ENCODE assay signal across 11 mouse cellular contexts in genomic region chr4:138739136-138739851, GRCm38 (mm10). TPM values are rescaled to one million over a fixed set of nuclear protein-coding genes. Genes with fewer than 3 reads are reported as not detected.
A peak's percentile ranks its signal among the peaks of the same experiment; 100 is the strongest.
DNase-seq lines count a peak whose midpoint lies in the region; ATAC-seq lines count a peak whose summit lies in the region.
"Had no signal": no experiment of that assay in that cellular context is flagged by ENCODE, and none has a peak within 500 bp of the region (broad histone marks: within the 10 kb centered on the region; RNA-seq: fewer than 3 reads in every experiment).

No protein-coding gene starts in this region.

- H3K4me3 ChIP-seq in hindbrain, embryonic 14.5 days (replicated peaks; ENCODE audit: low read length), result no peak overlapping the region
- no peak overlapping the region for H3K4me3 ChIP-seq in hindbrain, embryonic 12.5 days
- no peak overlapping the region for H3K4me3 ChIP-seq in neural tube, embryonic 11.5 days (ENCODE audit: low read depth, low read length)
- no peak overlapping the region for H3K4me3 ChIP-seq in neural tube, embryonic 15.5 days (replicated peaks)
- H3K4me3 ChIP-seq: heart, embryonic 15.5 days had no signal

- H3K9ac ChIP-seq in hindbrain, embryonic 14.5 days, result no peak overlapping the region
- H3K9ac ChIP-seq in hindbrain, embryonic 12.5 days, result no peak overlapping the region
- H3K9ac ChIP-seq in neural tube, embryonic 11.5 days (ENCODE audit: low read length), result no peak overlapping the region
- no peak overlapping the region for H3K9ac ChIP-seq in neural tube, embryonic 15.5 days (replicated peaks)
- H3K9ac ChIP-seq: heart, embryonic 15.5 days had no signal

- no peak overlapping the region for H3K27ac ChIP-seq in hindbrain, embryonic 14.5 days
- H3K27ac ChIP-seq in hindbrain, embryonic 12.5 days, result no peak overlapping the region
- H3K27ac ChIP-seq in neural tube, embryonic 11.5 days (ENCODE audit: low read depth, low read length), result no peak overlapping the region
- H3K27ac ChIP-seq in neural tube, embryonic 15.5 days (replicated peaks), result no peak overlapping the region
- H3K27ac ChIP-seq: heart, embryonic 15.5 days had no signal

- H3K36me3 ChIP-seq in hindbrain, embryonic 14.5 days (replicated peaks; ENCODE audit: control insufficient read depth, insufficient read depth), result no peaks in the 10 kb centered on the region
- H3K36me3 ChIP-seq in hindbrain, embryonic 12.5 days, result no peaks in the 10 kb centered on the region
- no peaks in the 10 kb centered on the region for H3K36me3 ChIP-seq in neural tube, embryonic 11.5 days (ENCODE audit: control insufficient read depth, insufficient read depth, low read length)
- H3K36me3 ChIP-seq in neural tube, embryonic 15.5 days, result no peaks in the 10 kb centered on the region
- H3K36me3 ChIP-seq: heart, embryonic 15.5 days had no signal

- 0 out of 2 replicates have a peak, but pooled peaks have one; percentile 24 for ATAC-seq in hindbrain, embryonic 14.5 days (ENCODE audit: low FRiP score)
- ATAC-seq in hindbrain, embryonic 12.5 days (ENCODE audit: low FRiP score), result no peak
- ATAC-seq in neural tube, embryonic 11.5 days (ENCODE audit: insufficient read depth, low FRiP score, low TSS enrichment), result no peak
- ATAC-seq in neural tube, embryonic 15.5 days (ENCODE audit: low FRiP score), result 0 out of 2 replicates have a peak, but pooled peaks have one; percentile 26

- intact Hi-C loops in heart, postnatal 25 days (cut with DNase I), result no loop called here
- intact Hi-C loops in heart, postnatal 36 days (cut with DNase I), result no loop called here

- H3K4me1 ChIP-seq in hindbrain, embryonic 14.5 days (replicated peaks; ENCODE audit: control insufficient read depth, insufficient read depth, low read length), result peaks cover 11% of the 10 kb centered on the region
- peaks cover 27% of the 10 kb centered on the region for H3K4me1 ChIP-seq in hindbrain, embryonic 12.5 days
- H3K4me1 ChIP-seq in neural tube, embryonic 11.5 days (ENCODE audit: control insufficient read depth, insufficient read depth, low read length), result peaks cover 7% of the 10 kb centered on the region
- peaks cover 11% of the 10 kb centered on the region for H3K4me1 ChIP-seq in neural tube, embryonic 15.5 days
- H3K4me1 ChIP-seq: heart, embryonic 15.5 days had no signal

- no peaks in the 10 kb centered on the region for H3K27me3 ChIP-seq in hindbrain, embryonic 14.5 days (ENCODE audit: control insufficient read depth, insufficient read depth, low read length)
- no peaks in the 10 kb centered on the region for H3K27me3 ChIP-seq in hindbrain, embryonic 12.5 days
- H3K27me3 ChIP-seq in neural tube, embryonic 11.5 days (ENCODE audit: control insufficient read depth, insufficient read depth, low read length), result no peaks in the 10 kb centered on the region
- H3K27me3 ChIP-seq in neural tube, embryonic 15.5 days (replicated peaks), result no peaks in the 10 kb centered on the region

- no peak for DNase-seq in hindbrain, embryonic 14.5 days (ENCODE audit: low spot score)
- DNase-seq in neural tube, embryonic 11.5 days (ENCODE audit: low spot score), result peak; percentile 33
- DNase-seq in neural tube, embryonic 10.5 days (ENCODE audit: extremely low spot score, low spot score), result no peak
- peak; percentile 21 for DNase-seq in embryo, embryonic 9.5 days (ENCODE audit: extremely low spot score)
- DNase-seq in heart, postnatal 25 days (ENCODE audit: low spot score), result no peak
- DNase-seq in heart, postnatal 36 days, result no peak
- DNase-seq: kidney, adult 18-20 months; thymus, postnatal 4 days had no signal

- no peaks in the 10 kb centered on the region for H3K9me3 ChIP-seq in hindbrain, embryonic 14.5 days (ENCODE audit: control insufficient read depth, low read length)
- H3K9me3 ChIP-seq in hindbrain, embryonic 12.5 days (replicated peaks), result no peaks in the 10 kb centered on the region
- H3K9me3 ChIP-seq in neural tube, embryonic 11.5 days (ENCODE audit: control insufficient read depth, low read length), result no peaks in the 10 kb centered on the region
- no peaks in the 10 kb centered on the region for H3K9me3 ChIP-seq in neural tube, embryonic 15.5 days (replicated peaks)
- H3K9me3 ChIP-seq: heart, embryonic 15.5 days had no signal

- 15% methylated on average over 7 of the region's 7 CpGs for WGBS in hindbrain, embryonic 14.5 days
- WGBS in hindbrain, embryonic 12.5 days, result 16% methylated on average over 7 of the region's 7 CpGs
- WGBS in neural tube, embryonic 11.5 days, result 12% methylated on average over 7 of the region's 7 CpGs
- WGBS in neural tube, embryonic 15.5 days, result 22% methylated on average over 7 of the region's 7 CpGs

- no peak overlapping the region for H3K4me2 ChIP-seq in hindbrain, embryonic 14.5 days (replicated peaks)
- no peak overlapping the region for H3K4me2 ChIP-seq in hindbrain, embryonic 12.5 days (replicated peaks)
- H3K4me2 ChIP-seq in neural tube, embryonic 11.5 days (ENCODE audit: low read depth), result no peak overlapping the region
- H3K4me2 ChIP-seq in neural tube, embryonic 15.5 days, result no peak overlapping the region
- H3K4me2 ChIP-seq: heart, embryonic 15.5 days had no signal

RNA-seq across cellular contexts. Expression of gene Ubxn10, which starts 2.3 kb away (rescaled TPM):
- 4.6 and 5.5 TPM in 2 replicates for polyA plus RNA-seq in hindbrain, embryonic 14.5 days (2014; fragmentation: Nextera tagmentation; extraction: Ambion mirVana)
- polyA plus RNA-seq in hindbrain, embryonic 12.5 days (2016; fragmentation: Nextera tagmentation; extraction: Ambion mirVana), result 3.8 and 4.5 TPM in 2 replicates
- polyA plus RNA-seq in neural tube, embryonic 11.5 days (2014; fragmentation: Nextera tagmentation; extraction: Ambion mirVana), result 0.84 and 1.0 TPM in 2 replicates
- 2.5 and 2.6 TPM in 2 replicates for polyA plus RNA-seq in neural tube, embryonic 15.5 days (2015; fragmentation: Nextera tagmentation; extraction: Ambion mirVana)
- total RNA-seq in heart, postnatal 25 days (2021), result 1 to 10 TPM; 1.2 to 1.8 TPM
- total RNA-seq in heart, postnatal 36 days (2021), result 1 to 10 TPM; 1.5 to 3.1 TPM

RNA-seq across cellular contexts. Expression of gene Pla2g2c, which starts 14.7 kb away (rescaled TPM):
- polyA plus RNA-seq in hindbrain, embryonic 14.5 days (2014; fragmentation: Nextera tagmentation; extraction: Ambion mirVana), result 0.21 and 0.55 TPM in 2 replicates
- 0.46 and 0.64 TPM in 2 replicates for polyA plus RNA-seq in hindbrain, embryonic 12.5 days (2016; fragmentation: Nextera tagmentation; extraction: Ambion mirVana)
- polyA plus RNA-seq in neural tube, embryonic 11.5 days (2014; fragmentation: Nextera tagmentation; extraction: Ambion mirVana), result 0.46 and 0.80 TPM in 2 replicates
- 0.42 and 0.60 TPM in 2 replicates for polyA plus RNA-seq in neural tube, embryonic 15.5 days (2015; fragmentation: Nextera tagmentation; extraction: Ambion mirVana)
- under 1 TPM in 1 of 2 experiments, not detected in 1; 0.17 TPM for total RNA-seq in heart, postnatal 25 days (2021)
- under 1 TPM in 1 of 2 experiments, not detected in 1; 0.31 TPM for total RNA-seq in heart, postnatal 36 days (2021)

RNA-seq across cellular contexts. Expression of gene Pla2g2f, which starts 18.1 kb away (rescaled TPM):
- not detected in 2 replicates for polyA plus RNA-seq in hindbrain, embryonic 14.5 days (2014; fragmentation: Nextera tagmentation; extraction: Ambion mirVana)
- polyA plus RNA-seq in hindbrain, embryonic 12.5 days (2016; fragmentation: Nextera tagmentation; extraction: Ambion mirVana), result 0.14 TPM in 1 of 2 replicates, not detected in the other
- polyA plus RNA-seq in neural tube, embryonic 11.5 days (2014; fragmentation: Nextera tagmentation; extraction: Ambion mirVana), result 0.09 and 0.17 TPM in 2 replicates
- polyA plus RNA-seq in neural tube, embryonic 15.5 days (2015; fragmentation: Nextera tagmentation; extraction: Ambion mirVana), result 0.23 TPM in 1 of 2 replicates, not detected in the other
- under 1 TPM; 0.13 to 0.22 TPM for total RNA-seq in heart, postnatal 25 days (2021)
- total RNA-seq in heart, postnatal 36 days (2021), result under 1 TPM in 1 of 2 experiments, not detected in 1; 0.24 TPM

RNA-seq across cellular contexts. Expression of gene Pla2g2d, which starts 36.2 kb away (rescaled TPM):
- 0.62 and 0.74 TPM in 2 replicates for polyA plus RNA-seq in hindbrain, embryonic 14.5 days (2014; fragmentation: Nextera tagmentation; extraction: Ambion mirVana)
- 0.61 and 0.91 TPM in 2 replicates for polyA plus RNA-seq in hindbrain, embryonic 12.5 days (2016; fragmentation: Nextera tagmentation; extraction: Ambion mirVana)
- 1.7 and 1.8 TPM in 2 replicates for polyA plus RNA-seq in neural tube, embryonic 11.5 days (2014; fragmentation: Nextera tagmentation; extraction: Ambion mirVana)
- 0.72 and 1.5 TPM in 2 replicates for polyA plus RNA-seq in neural tube, embryonic 15.5 days (2015; fragmentation: Nextera tagmentation; extraction: Ambion mirVana)
- total RNA-seq in heart, postnatal 25 days (2021), result under 1 TPM in 1 of 2 experiments, not detected in 1; 0.23 TPM
- total RNA-seq in heart, postnatal 36 days (2021), result under 1 TPM; 0.30 to 0.36 TPM
- polyA plus RNA-seq: heart, embryonic 15.5 days had no signal

Comparison
In these comparisons a context has a peak if more than half of its experiments do, and no peak if none do; other contexts are left out.
1. ATAC-seq: peak in hindbrain, embryonic 14.5 days (single experiment) and neural tube, embryonic 15.5 days (single experiment); none in hindbrain, embryonic 12.5 days (single experiment) and neural tube, embryonic 11.5 days (single experiment).
2. DNase-seq: peak in neural tube, embryonic 11.5 days (single experiment) and embryo, embryonic 9.5 days (single experiment); none in hindbrain, embryonic 14.5 days (single experiment), neural tube, embryonic 10.5 days (single experiment), heart, postnatal 25 days (single experiment) and heart, postnatal 36 days (0 of 2).